Mouse (Mus musculus) urinary bladder, postnatal 14 days (tissue): ENCODE measurements around the gene Padi3.

Experiments
- DNase-seq: peaks from one replicate; pipeline ENCODE4 v3.0.0; 2021; ENCODE audit warnings: low spot score

Gene Padi3

DNA sequence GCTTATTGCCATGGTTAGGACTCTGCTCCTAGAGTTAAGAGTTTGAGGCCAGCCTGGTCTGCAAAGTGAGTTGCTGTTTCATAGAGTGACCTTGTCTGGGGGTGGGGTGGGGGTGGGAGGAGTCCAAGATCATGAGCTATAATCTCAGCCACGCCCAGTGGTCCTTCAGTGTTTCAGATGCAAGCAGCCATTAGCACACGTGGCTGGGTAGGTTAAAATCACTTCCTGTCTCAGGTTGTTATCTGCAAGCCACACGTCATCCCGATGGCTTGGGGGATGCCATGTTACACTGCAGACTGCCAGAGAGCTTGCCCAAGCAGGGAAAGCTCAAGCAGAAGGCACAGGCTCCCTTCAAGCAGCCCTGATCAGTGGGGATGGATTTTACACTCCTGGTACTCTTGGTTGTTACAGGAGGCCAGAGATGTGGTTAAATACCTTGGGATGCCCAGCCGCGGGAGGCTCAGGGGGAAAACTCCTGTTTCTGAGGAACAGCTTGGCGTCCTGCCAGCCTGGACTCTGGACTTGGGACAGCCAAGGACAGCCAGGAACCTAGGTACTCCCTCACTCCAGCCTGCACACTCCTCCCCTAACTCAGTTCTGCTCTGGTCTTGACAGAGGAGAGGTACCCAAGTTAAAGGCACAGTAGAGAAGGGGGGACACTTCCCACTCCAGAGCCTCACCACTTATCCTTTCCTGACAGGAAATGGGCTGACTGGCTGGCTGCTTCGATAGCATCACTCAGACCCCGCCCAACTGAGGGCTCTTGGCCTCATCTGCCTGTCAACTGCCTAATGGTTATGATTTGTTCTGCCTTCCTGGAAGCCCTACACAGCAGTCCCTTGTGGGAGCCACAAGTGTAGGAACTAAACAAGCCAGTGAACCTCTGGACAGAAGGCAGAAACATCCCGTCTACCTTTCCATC lies 5.8 kb upstream of the Padi3 start:
- peak; percentile 24 for DNase-seq

DNA sequence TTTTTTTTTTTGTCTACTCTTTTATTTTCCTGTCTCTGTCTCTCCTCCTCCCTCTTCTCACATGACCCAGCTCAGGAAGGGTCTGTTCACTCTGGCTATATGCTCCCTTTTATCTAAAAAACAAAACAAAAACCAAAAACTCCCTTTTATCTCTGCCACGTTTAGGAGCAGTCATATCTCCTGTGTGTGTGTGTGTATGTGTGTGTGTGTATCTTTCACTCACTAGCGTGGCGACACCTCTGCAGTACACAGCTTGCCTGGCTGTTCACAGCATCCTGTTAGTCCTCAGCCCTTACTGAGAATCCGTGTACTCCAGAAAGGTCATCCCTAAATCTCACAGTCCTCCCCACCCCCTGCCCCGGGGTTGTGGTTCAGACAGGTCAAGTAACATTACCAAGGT lies 5.0 kb upstream of the Padi3 start:
- no peak for DNase-seq

DNA sequence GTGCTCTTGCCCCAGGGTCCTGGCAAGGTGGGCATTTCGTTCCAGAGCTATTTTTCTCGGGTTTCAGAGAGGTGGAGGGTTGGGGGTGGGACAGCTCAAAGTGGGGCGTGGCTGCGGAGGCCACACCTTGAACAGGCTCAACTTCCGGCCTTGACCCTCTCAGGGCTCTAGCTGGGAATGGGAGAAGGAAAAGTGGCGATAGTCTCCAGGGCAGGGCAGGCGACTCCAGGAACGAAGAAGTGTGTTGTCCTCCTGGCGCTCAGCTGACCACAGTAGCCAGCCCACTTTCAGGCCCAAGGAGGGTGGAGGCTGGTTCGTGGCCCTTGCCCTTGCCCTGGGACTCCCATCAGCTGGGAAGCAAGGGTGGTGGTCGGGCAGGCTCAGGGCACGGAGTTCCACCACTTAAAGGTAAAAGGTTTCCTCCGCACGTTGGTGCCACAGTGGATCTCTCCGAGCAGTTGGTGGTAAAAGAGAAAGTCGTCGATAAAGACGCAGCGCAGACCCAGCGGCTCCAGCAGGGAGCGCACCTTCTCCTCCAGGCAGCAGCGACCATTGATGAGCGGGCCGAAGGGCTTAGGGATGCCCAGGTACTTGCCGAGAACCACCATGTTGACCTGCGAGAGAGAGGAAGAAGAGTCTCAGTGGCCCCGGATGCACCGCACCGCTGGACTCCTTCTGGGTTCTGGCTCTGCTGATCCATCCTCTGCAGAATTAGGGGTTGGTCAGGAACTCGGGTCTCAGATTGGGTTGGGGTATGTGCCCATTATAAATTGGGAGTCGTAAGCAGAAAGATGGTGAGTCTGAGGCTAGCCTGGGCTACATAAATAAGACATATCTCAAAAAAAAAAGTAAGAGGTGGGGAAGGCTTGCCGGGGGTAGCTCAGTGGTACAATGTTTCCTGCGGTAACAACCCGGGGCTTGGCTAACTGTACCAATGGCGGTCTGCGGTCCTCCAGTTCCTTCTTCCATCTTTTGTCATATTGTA lies 4.1 kb upstream of the Padi3 start:
- DNase-seq: peak; percentile 56

DNA sequence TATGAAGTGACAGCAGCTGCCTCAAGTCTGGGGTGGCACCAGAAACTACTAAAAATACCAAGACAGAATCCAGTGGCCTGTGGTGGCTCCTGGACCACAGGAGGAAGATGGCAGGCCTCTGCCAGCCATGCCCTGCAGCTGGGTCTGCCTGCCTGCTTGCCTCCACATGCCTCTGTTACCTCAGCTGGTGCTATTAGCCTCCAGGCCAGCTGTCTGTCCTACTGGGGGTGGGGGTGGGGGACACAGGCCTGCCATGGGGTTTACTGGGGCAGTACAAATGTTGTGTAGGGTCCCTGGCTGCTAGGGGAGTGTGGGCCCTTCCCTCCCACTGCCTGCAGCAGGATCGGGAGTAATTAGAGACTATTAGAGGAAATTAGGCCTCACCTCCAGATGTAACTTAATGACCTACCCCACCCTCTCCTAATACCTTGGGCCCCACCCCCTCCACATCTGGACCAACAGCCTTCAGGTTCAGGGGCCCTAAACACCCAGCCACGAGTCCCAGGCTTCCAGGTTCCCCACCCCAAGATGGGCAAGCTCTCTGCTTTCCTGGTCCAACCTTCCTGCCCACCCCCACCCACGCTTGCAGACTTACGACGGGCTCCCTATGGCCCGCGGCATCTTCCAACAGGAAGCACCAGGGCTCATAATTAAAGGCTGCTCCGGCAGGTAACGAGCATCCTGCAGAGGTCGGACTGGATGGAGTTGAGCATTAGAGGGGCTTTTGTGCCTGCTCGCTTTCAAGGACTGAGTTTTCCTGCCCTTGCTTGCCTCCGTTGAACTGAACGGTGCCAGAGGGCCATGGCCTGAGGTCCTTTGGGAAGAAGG lies 3.1 kb upstream of the Padi3 start:
- no peak for DNase-seq

DNA sequence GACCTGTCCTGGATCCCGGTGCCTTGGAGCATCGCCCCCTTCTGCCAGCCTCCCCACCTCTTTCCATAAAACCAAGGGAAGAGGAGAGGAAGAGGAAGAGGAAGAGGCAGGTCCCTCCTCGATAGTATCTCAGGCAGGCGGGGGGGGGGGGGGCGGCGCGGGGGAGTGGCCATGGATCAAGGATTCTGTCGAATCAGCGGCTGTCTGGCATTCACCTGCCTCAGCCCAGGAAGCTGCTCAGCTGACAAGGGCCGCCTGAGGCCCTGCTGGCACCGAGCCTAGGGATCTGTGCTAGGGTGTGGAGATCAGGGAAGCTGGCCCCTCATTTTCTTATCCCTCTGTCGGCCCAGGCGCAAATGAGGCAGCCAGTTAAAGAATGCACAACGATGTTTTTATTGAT lies 2.2 kb upstream of the Padi3 start:
- peak; percentile 45 for DNase-seq

DNA sequence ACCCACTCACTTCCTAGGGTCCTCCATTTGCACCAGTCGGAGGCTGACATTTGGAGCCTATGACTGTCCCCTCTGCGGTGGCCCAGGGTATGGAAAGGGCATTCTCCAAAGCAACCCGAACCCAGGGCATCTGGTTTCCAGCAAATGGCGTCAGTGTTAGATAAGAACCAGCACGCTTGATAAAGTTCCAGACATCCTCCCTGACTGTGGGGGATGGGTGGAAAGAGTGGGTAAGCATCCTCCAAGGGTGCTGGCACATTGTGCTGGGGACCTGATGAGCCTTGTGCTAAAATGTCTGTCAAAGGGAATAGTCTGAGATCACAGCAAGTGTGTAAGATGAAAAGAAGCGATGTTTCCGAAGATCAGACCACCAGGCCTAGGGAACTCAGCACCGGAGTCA lies 1.7 kb upstream of the Padi3 start:
- no peak for DNase-seq

DNA sequence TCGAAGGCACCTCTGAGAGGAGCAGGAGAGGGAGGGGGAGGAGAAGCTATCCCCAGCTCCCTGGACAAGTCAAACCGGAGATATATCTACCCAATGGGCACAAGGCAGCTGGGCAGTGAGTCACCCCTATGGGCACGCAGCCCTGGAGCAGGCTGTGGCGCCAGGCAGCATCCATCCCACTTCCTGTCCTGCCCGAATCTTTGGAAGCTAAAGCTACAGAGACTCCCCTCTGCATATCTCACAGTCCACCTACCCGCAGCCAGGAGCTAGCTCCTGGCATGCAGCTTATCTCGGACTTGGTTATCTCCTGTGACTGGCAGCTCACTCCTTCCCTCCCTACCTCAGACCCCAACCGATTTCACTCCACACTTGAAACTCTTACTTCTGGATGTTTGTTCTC lies 1.3 kb downstream of the Padi3 start:
- DNase-seq: peak; percentile 61

DNA sequence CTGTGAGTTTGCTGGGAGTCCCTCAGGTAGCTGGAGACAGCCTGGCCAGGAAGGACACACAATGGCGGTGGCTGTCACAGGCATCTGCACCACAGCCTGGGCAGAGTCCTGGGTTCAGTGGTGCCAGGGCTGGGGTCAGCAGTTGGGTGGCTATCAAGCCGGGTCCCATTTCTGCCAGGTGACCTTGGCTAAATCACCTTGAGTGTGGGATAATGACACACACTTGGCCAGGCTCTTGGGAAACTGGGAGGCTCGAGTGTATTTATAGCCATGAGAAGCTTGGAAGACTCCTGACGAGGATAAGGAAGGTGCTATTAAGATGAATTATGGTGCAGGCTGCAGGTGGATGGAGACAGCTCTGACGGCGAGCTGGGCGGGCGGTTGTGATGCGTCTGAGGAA lies 5.8 kb downstream of the Padi3 start:
- DNase-seq: no peak

DNA sequence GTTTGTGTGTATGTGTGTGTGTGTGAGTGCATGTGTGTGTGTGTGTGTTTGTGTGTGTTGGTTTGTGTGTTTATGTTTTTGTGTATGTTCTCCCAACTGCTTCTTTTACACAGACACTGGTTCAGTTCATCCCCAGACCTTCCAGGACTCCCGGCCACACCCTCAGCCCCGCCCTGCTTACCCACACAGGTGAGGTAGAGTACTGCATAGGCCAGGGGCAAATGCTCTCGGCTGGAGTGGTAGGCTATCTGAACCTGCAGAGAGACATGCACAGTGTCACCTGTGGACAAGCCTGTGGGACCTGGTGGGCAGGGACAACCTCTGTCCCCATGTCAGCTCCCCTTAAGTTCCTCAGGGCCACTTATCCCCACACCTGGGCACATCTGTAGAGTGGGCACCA lies 9.1 kb downstream of the Padi3 start:
- DNase-seq: no peak

DNA sequence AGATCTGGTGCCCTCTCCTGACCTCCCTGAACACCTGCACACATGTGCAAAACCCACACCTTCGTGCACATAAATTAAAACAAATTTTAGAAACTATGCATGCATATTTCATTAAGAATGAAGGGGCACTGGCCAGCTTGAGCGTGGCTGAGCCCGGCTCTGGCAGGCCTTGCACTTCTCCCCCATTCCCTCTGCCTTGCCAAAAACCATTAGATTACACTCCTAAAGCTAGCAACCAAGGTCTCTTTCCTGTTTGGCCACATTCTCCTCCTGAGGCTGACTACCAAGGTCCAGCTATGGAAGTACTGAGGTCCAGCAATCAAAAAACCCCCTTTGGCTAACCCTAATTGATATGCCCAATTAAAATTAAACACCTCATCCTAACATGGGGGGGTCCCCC lies 13.7 kb downstream of the Padi3 start:
- no peak for DNase-seq

DNA sequence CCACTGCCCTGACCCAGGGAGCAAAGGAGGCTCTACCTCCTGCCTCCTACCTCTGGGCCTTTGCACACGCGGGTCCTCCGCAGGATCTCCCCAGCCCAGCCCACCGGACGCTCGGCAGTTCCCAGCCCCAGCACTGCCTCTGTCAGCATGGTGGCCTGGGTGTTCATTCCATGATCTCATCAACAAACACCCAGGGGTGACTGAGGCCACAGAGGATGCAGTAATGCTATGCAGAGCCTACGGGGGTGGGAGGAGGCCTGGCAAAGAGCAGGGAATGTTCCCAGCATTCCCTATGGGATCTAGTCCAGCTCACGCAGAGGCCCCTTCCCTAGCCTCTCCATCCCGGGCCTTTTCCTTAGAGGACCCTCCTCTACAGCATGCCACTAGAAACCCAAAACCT lies 15.8 kb downstream of the Padi3 start:
- no peak for DNase-seq

DNA sequence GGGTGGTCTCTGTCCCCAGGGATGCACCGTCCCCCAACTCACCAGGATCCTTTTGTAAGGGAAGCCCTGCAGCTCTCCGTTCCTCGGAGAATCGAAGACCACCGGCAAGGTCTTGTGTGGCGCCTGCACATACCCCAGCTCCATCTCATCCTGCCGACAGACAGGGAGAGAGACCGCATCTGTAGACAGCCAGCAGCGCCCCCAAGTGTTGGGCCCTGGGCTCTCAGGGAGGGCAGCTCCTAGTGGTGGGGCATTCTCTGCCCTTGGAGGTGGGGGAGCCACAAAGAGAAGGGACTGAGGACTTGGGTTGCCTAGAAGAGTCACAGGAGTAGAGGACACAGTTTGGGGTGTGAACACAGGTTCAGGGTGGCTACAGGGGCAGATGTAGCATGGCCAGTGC lies 16.7 kb downstream of the Padi3 start:
- DNase-seq: no peak

DNA sequence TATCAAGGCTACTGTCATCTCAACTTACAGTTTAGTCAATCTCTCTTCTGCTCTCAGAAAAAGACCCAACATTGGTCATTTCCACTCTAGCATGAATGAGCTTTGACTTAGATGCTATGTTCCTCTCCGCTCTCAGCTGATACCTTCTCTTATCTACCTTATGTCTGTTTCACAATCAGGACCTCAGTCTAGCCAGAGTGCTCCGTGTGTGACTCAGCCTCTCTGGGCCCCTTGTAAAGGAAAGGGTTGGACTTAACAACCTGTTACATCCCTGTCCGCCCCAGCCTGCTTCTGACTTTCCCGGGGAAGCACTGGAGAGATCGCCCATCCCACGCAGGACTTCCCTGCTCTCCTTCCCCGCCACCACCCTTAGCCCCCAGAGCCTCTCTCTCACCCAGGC lies 17.9 kb downstream of the Padi3 start:
- no peak for DNase-seq

DNA sequence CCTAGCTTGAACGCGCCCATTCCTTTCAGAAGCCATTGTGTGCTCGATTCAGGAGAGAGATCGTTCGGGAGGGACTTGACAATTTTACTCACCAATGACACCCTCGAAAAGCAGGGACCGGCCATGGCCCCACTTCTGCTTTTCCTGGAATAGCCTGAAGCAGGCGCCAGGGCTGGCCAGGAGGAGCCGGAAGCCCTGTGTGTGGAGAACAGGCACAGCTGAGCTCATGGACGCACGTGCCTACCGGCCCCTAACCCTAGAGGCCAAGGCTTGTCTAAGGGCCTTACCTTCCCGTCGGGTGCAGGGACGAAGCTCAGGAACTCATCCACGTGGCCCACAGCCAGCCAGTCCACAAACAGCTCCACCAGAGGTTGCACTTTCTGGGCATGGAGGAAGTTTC lies 19.4 kb downstream of the Padi3 start:
- no peak for DNase-seq

DNA sequence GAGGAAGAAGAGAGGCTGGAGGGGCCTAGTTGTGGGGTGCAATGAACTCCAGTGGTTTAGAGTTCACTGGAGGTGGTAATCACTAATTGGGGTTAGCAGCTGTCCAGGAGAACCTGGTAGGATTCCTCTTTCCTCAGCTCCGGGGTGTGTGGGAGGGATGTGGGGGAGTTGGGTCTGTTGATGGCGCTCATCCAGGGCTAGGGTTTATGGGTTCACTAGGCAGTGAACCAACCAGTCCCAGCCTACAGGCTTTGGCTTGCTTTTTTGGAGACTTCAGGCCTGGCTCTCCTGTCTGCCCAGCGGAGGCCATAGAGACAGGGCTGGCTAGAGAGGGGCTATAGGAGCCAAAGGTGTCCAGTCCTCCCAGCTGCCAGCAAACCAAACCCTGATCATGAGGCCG lies 20.5 kb downstream of the Padi3 start:
- DNase-seq: no peak

DNA sequence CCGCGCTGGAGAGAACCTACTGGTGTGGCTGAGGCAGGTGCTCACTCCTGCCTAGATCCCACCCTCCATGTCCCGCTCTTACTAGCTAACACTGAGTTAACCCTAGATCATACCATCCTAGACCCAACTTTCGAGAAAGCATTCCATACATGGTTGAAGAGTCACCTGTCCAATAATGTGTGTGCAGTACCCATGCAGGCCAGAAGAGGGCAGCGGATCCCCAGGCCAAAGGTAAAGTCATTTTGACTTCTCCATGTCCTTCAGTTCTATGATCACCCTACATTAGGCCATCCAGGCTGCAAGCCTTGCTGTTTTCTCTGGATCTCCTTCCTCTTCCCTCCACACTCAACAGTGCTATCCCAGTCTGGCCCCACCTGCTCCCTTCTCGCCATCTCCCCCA lies 21.5 kb downstream of the Padi3 start:
- DNase-seq: peak; percentile 79

DNA sequence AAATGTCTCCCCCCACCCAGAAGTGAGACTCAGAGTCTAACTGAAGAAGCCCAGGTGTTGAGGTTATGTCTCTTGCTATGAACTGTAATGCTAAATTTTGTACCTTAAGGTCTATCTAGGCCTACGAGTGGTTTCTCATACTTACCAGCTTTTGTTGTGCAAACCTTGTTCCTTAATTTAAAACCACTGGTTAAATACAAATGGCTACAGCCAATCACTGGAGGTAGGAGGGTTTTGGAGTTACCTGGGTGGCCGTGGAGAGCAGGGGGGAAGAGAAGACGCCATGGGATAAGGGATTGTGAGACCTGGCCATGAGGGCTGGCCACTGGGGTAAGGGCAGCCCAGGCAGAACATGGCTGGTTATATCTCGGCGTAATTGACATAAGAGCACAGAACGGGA lies 22.2 kb downstream of the Padi3 start:
- DNase-seq: no peak

DNA sequence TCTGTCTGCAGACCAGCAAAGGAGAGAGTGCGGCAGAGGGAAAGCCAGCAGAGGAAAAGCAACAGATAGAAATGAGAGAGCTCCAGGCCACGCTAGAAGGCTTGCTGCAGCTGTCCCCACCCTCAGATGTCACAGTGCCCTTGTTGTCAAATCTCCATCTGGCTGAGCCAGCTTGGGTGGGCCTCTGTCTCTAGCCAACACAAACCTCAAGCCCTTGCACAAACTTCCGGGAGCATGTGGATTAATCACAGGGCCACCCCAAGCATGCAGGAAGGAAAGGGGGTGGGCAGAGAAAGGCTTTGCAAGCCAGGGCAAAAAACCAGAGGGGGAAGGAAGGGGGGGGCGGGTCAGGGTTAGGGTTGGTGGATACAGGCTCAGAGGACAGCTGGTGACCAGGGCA lies 23.0 kb downstream of the Padi3 start:
- peak; percentile 45 for DNase-seq

DNA sequence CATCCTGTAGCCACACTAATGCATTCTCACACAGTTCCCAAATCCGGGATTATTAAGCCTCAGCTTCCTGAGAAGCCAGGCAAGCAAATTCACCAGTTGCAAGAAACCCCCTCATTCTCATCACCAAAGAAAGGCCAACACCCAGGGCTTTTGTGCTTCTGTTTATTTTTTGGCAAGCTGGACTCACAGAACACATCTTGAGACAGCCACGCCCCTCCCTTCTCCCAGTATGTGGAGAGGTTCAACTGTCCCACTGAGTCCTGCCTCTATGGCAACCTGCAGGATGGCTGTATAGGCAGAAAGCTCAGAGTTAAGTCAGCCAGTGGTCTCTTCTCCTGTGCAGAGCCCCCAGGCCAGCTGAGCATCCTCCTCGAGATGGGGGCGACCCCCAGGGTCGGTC lies 25.2 kb downstream of the Padi3 start:
- DNase-seq: no peak

DNA sequence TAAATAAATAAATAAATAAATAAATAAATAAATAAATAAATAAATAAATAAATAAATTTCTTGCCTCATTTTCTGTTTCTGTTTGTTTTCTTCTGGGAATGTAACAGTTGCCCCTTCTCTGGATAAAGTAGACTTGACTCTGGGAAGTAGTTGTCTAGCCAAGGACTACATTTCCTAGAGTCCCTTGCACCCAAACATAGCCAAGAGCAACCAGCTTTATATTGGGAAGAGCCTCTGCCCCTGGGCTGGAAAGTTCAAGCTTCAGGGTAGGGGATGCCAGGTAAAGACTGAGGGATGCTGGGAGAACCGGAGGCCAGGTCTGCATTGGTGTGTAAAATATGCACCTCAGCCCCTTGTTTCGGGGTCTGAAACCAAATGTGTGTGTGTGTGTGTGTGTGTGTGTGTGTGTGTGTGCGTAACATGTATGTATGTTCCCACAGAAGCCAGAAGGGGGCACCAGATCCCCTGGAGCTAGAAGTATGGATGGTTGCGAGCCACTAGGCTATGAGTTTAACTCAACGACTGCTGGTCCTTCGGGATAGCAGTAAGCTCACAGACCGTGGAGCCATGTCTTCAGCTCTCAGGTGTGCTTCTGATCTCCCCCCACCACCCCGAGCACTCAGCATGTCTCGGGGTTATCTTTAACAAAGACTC lies 26.0 kb downstream of the Padi3 start:
- no peak for DNase-seq

DNA sequence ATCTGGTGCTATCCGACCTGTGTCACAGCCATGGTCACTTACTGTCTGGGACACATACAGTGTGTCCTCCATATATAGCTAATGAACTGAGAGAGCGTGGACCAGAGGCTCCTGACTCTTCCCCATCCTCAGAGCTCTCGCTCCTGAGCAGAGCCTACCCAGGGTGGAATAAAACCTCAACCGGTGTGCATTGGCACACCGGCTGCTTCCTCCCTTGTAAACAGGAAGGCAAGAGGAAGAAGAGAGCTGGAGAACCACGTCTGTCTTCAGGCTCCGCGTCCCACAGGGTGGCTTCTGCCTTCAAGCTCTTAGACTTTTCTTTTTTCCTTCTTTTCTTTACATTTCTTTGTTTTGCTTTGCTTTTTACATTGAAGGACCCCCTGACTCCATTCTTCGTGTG lies 27.6 kb downstream of the Padi3 start:
- DNase-seq: no peak

DNA sequence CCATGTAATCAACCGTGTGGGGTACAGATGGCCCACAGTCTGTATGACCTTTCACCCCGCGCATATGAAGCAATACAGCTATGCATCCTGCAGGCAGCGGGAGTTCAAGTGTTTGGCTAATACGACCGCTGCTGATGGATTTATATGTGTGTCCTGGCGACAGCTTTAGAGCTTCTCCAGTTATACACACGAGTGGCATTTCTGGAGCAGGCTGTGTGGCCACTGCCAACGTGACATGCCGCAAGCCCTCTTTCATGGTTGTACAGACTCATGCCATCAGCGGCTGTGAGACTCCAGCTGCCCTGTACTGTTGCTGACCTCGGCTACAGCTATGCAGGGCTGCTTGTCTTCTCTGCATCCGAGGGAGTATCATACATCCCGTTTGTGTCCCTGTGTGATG lies 29.9 kb downstream of the Padi3 start:
- DNase-seq: no peak
